Mouse (Mus musculus): ENCODE results near the gene Arhgap25.
"Not testable (repeated sequence)": the region's sequence is repeated elsewhere in the genome, so short reads cannot be mapped to it uniquely, and the experiment has no call there.

Gene Arhgap25

GRCm38 (mm10) chr6:87534855-87535575 lies 2.0 kb upstream of the Arhgap25 start:
- DNase-seq = no peak

GRCm38 (mm10) chr6:87531456-87532015 lies 1.5 kb downstream of the Arhgap25 start:
- no peak for DNase-seq

- no peak for DNase-seq
Measured at GRCm38 (mm10) chr6:87530386-87530785, 2.7 kb downstream of the Arhgap25 start.

- DNase-seq = no peak
Measured at GRCm38 (mm10) chr6:87527846-87528557, 5.1 kb downstream of the Arhgap25 start.

- no peak for DNase-seq
Measured at GRCm38 (mm10) chr6:87527366-87527765, 5.7 kb downstream of the Arhgap25 start.

- DNase-seq = no peak
Measured at GRCm38 (mm10) chr6:87525126-87525525, 7.9 kb downstream of the Arhgap25 start.

GRCm38 (mm10) chr6:87524281-87524680 lies 8.8 kb downstream of the Arhgap25 start:
- DNase-seq = no peak

- DNase-seq = no peak
Measured at GRCm38 (mm10) chr6:87523736-87524135, 9.3 kb downstream of the Arhgap25 start.

- no peak for DNase-seq
Measured at GRCm38 (mm10) chr6:87523085-87523484, 10.0 kb downstream of the Arhgap25 start.

GRCm38 (mm10) chr6:87522236-87522635 lies 10.8 kb downstream of the Arhgap25 start:
- peak; percentile 72 to 76 for DNase-seq

- not testable (repeated sequence) for DNase-seq
Measured at GRCm38 (mm10) chr6:87521705-87522104, 11.4 kb downstream of the Arhgap25 start.

- DNase-seq = no peak
Measured at GRCm38 (mm10) chr6:87520572-87520971, 12.5 kb downstream of the Arhgap25 start.

- DNase-seq = no peak
Measured at GRCm38 (mm10) chr6:87519809-87520208, 13.2 kb downstream of the Arhgap25 start.

- DNase-seq = no peak
Measured at GRCm38 (mm10) chr6:87518622-87519021, 14.4 kb downstream of the Arhgap25 start.

- DNase-seq = no peak
Measured at GRCm38 (mm10) chr6:87517753-87518409, 15.2 kb downstream of the Arhgap25 start.

- DNase-seq = no peak
Measured at GRCm38 (mm10) chr6:87514321-87514720, 18.7 kb downstream of the Arhgap25 start.

- DNase-seq = peak; percentile 91 to 92
Measured at GRCm38 (mm10) chr6:87513046-87513767, 19.9 kb downstream of the Arhgap25 start.

- no peak for DNase-seq
Measured at GRCm38 (mm10) chr6:87510999-87511398, 22.1 kb downstream of the Arhgap25 start.

GRCm38 (mm10) chr6:87509806-87510205 lies 23.3 kb downstream of the Arhgap25 start:
- DNase-seq = no peak

GRCm38 (mm10) chr6:87504875-87505274 lies 28.2 kb downstream of the Arhgap25 start:
- DNase-seq = no peak

- no peak for DNase-seq
Measured at GRCm38 (mm10) chr6:87503976-87504375, 29.1 kb downstream of the Arhgap25 start.

- no peak for DNase-seq
Measured at GRCm38 (mm10) chr6:87503536-87503935, 29.5 kb downstream of the Arhgap25 start.

GRCm38 (mm10) chr6:87502831-87503286 lies 30.2 kb downstream of the Arhgap25 start:
- DNase-seq = no peak
